Mouse (Mus musculus): ENCODE data around the gene Fgr.
A peak's percentile ranks its signal among the peaks of the same experiment; 100 is the strongest.

GRCm38 (mm10) chr4:132939421-132940127, 34.3 kb upstream of the Fgr start:
- TF ChIP-seq USF1 (IDR thresholded peaks at IDR 0.05; ENCODE audit: low read depth, low read length) (no peak), TCF12 (IDR thresholded peaks at IDR 0.05; ENCODE audit: low read depth, low read length) (peak; percentile 48; the same call in 1 of the 2 replicates), IRF4 (IDR thresholded peaks at IDR 0.05; ENCODE audit: low read depth, low read length) (no peak), CTCF (conservative IDR thresholded peaks at IDR 0.05 in 1 of 2, IDR thresholded peaks at IDR 0.05 in 1 of 2; ENCODE audit: low read depth in 2 of 2, low read length in 2 of 2) (peak; percentile 48 to 77; a peak in 3 of 4 replicates), TBP (conservative IDR thresholded peaks at IDR 0.05; ENCODE audit: low read depth, low read length) (no peak)
